Mouse (Mus musculus) heart, embryonic 14.5 days (tissue): ENCODE results near the gene Atp8a1. TPM values are rescaled to one million over a fixed set of nuclear protein-coding genes. Genes with fewer than 3 reads are reported as not detected.

ENCODE experiments used
- ATAC-seq: fragments of 200-750 bp; cut with Nextera tagmentation; 2 replicates; pipeline ENCODE4 v1.8.0; 2017; ENCODE audit warnings: low read depth, moderate TSS enrichment; ENCODE audit not compliant: insufficient number of reproducible peaks, insufficient read depth, low FRiP score
- H3K27ac ChIP-seq, 2 experiments: fragments of 200-500 bp in 1 of 2; fragments of 300-500 bp in 1 of 2; sonication (generic) in 1 of 2; replicated peaks in 1 of 2; 2 replicates each; pipeline ENCODE4 v1.5.1; 2012 to 2014; ENCODE audit warnings: low read depth in 2 of 2, low read length in 2 of 2, control low read depth in 1 of 2, mild to moderate bottlenecking in 1 of 2, mixed read lengths in 1 of 2; ENCODE audit not compliant: control insufficient read depth in 1 of 2, insufficient read depth in 1 of 2
- H3K27me3 ChIP-seq: fragments of 300-500 bp; sonication (generic); 2 replicates; pipeline ENCODE4 v1.6.1; 2014; ENCODE audit warnings: mild to moderate bottlenecking, low read length, control low read depth; ENCODE audit not compliant: control insufficient read depth, insufficient read depth
- H3K36me3 ChIP-seq: fragments of 300-500 bp; sonication (generic); 2 replicates; pipeline ENCODE4 v1.6.1; 2014; ENCODE audit warnings: mild to moderate bottlenecking, control low read depth, low read length, mixed read lengths; ENCODE audit not compliant: control insufficient read depth, insufficient read depth
- H3K4me1 ChIP-seq, 2 experiments: fragments of 200-500 bp in 1 of 2; fragments of 300-500 bp in 1 of 2; sonication (generic) in 1 of 2; 2 replicates each; pipeline ENCODE4 v1.6.1; 2012 to 2014; ENCODE audit warnings: low read length in 2 of 2, control low read depth in 1 of 2, mixed read lengths in 1 of 2; ENCODE audit not compliant: control insufficient read depth in 2 of 2, insufficient read depth in 2 of 2
- H3K4me2 ChIP-seq: fragments of 300-500 bp; sonication (generic); 2 replicates; pipeline ENCODE4 v1.6.1; 2014; ENCODE audit warnings: mild to moderate bottlenecking, low read length
- H3K4me3 ChIP-seq, 2 experiments: fragments of 200-500 bp in 1 of 2; fragments of 300-500 bp in 1 of 2; sonication (generic) in 1 of 2; 2 replicates each; pipeline ENCODE4 v1.5.1; 2012 to 2014; ENCODE audit warnings: low read length in 2 of 2, mild to moderate bottlenecking in 2 of 2, control low read depth in 1 of 2, low read depth in 1 of 2, moderate library complexity in 1 of 2; ENCODE audit not compliant: control insufficient read depth in 1 of 2, insufficient read depth in 1 of 2
- H3K9ac ChIP-seq: fragments of 300-500 bp; sonication (generic); 2 replicates; pipeline ENCODE4 v1.6.1; 2014; ENCODE audit warnings: mild to moderate bottlenecking, low read length
- H3K9me3 ChIP-seq: fragments of 300-500 bp; sonication (generic); 2 replicates; pipeline ENCODE4 v1.6.1; 2016; ENCODE audit warnings: low read length, control low read depth; ENCODE audit not compliant: control insufficient read depth
- WGBS: fragments of 180-500 bp; shearing (Covaris S2); extraction: QIAGEN DNeasy Blood & Tissue Kit; methylation state at CpG from one replicate; pipeline ENCODE4 v1.1.7; 2014; 5-methylcytosine and 5-hydroxymethylcytosine counted together
- polyA plus RNA-seq: library from polyadenylated mRNA; unstranded; fragments of >200 nt; fragmentation: Nextera tagmentation; extraction: Ambion mirVana; gene quantifications from 2 replicates; pipeline ENCODE4 v1.2.1, GENCODE M21; 2014

Atp8a1 gene
- polyA plus RNA-seq, 1 experiment from 2014 or later = 8.9 TPM

GRCm38 (mm10) chr5:67863950-67864391 is 16.7 kb upstream of the Atp8a1 start:
- ATAC-seq = no peak
- no peak overlapping the region for H3K27ac ChIP-seq
- H3K4me3 ChIP-seq = no peak overlapping the region
- no peak overlapping the region for H3K4me2 ChIP-seq
- H3K27me3 ChIP-seq = no peaks in the 10 kb centered on the region
- 64% methylated on average over 10 of the region's 10 CpGs for WGBS
- no peak overlapping the region for H3K9ac ChIP-seq
- H3K4me1 ChIP-seq = no peaks in the 10 kb centered on the region
- H3K36me3 ChIP-seq = no peaks in the 10 kb centered on the region
- no peaks in the 10 kb centered on the region for H3K9me3 ChIP-seq

GRCm38 (mm10) chr5:67854963-67855606 is 7.9 kb upstream of the Atp8a1 start:
- WGBS = 72% methylated on average over 6 of the region's 6 CpGs
- H3K27me3 ChIP-seq = no peaks in the 10 kb centered on the region
- H3K9ac ChIP-seq = no peak overlapping the region
- H3K9me3 ChIP-seq = no peaks in the 10 kb centered on the region
- no peak overlapping the region for H3K27ac ChIP-seq
- no peaks in the 10 kb centered on the region for H3K4me1 ChIP-seq
- H3K4me2 ChIP-seq = no peak overlapping the region
- ATAC-seq = no peak
- no peak overlapping the region for H3K4me3 ChIP-seq
- H3K36me3 ChIP-seq = no peaks in the 10 kb centered on the region

- H3K27ac ChIP-seq = no peak overlapping the region
These were observed 5.6 kb upstream of the Atp8a1 start for GRCm38 (mm10) chr5:67852860-67853259.

GRCm38 (mm10) chr5:67849411-67849810 is 2.2 kb upstream of the Atp8a1 start:
- H3K4me3 ChIP-seq = no peak overlapping the region
- H3K4me1 ChIP-seq = peaks cover 5 to 16% of the 10 kb centered on the region in 2 experiments; a peak in 3 of 4 replicates
- no peaks in the 10 kb centered on the region for H3K27me3 ChIP-seq
- 61% methylated on average over 4 of the region's 4 CpGs for WGBS
- H3K9ac ChIP-seq = no peak overlapping the region
- no peak overlapping the region for H3K27ac ChIP-seq
- H3K36me3 ChIP-seq = no peaks in the 10 kb centered on the region
- no peak for ATAC-seq
- H3K9me3 ChIP-seq = no peaks in the 10 kb centered on the region
- H3K4me2 ChIP-seq = no peak overlapping the region

More at GRCm38 (mm10) chr5:67852860-67853259, 5.6 kb upstream of the Atp8a1 start:
- Histone ChIP-seq H3K9ac (no peak overlapping the region), H3K4me2 (no peak overlapping the region), H3K36me3 (no peaks in the 10 kb centered on the region), H3K4me1 (no peaks in the 10 kb centered on the region), H3K9me3 (no peaks in the 10 kb centered on the region), H3K4me3 (no peak overlapping the region), H3K27me3 (no peaks in the 10 kb centered on the region)
- ATAC-seq = no peak
- WGBS = 71% methylated on average over 2 of the region's 2 CpGs

GRCm38 (mm10) chr5:67848511-67849014 is 1.3 kb upstream of the Atp8a1 start:
- Histone ChIP-seq H3K9ac (0 out of 2 replicates have a peak overlapping the region, but pooled peaks have one; percentile 77), H3K27ac (no peak overlapping the region), H3K4me1 (peaks cover 5 to 16% of the 10 kb centered on the region in 2 experiments; a peak in 3 of 4 replicates), H3K9me3 (no peaks in the 10 kb centered on the region), H3K4me2 (peak overlapping the region; percentile 92), H3K36me3 (no peaks in the 10 kb centered on the region), H3K27me3 (no peaks in the 10 kb centered on the region), H3K4me3 (no peak overlapping the region)
- ATAC-seq = no peak
- WGBS = 52% methylated on average over 12 of the region's 12 CpGs

GRCm38 (mm10) chr5:67846361-67847224 is 641 bp downstream of the Atp8a1 start:
- peak overlapping the region; percentile 83 to 99 for H3K4me3 ChIP-seq
- no peaks in the 10 kb centered on the region for H3K36me3 ChIP-seq
- no peaks in the 10 kb centered on the region for H3K9me3 ChIP-seq
- peak; percentile 36 for ATAC-seq
- peak overlapping the region; percentile 92 for H3K4me2 ChIP-seq
- H3K27me3 ChIP-seq = no peaks in the 10 kb centered on the region
- H3K4me1 ChIP-seq = peaks cover 5 to 16% of the 10 kb centered on the region in 2 experiments; a peak in 3 of 4 replicates
- WGBS = under 1% methylated on average over 34 of the region's 39 CpGs
- peak overlapping the region; percentile 21 to 54; a peak in 3 of 4 replicates for H3K27ac ChIP-seq
- H3K9ac ChIP-seq = peak overlapping the region; percentile 77

GRCm38 (mm10) chr5:67845190-67845691 is 2.0 kb downstream of the Atp8a1 start:
- no peak overlapping the region for H3K27ac ChIP-seq
- peaks cover 5 to 16% of the 10 kb centered on the region in 2 experiments; a peak in 3 of 4 replicates for H3K4me1 ChIP-seq

More at GRCm38 (mm10) chr5:67845190-67845691, 2.0 kb downstream of the Atp8a1 start:
- Histone ChIP-seq H3K27me3 (no peaks in the 10 kb centered on the region), H3K4me3 (0 out of 4 replicates have a peak overlapping the region, but pooled peaks have one; percentile 13 to 83), H3K36me3 (no peaks in the 10 kb centered on the region), H3K9ac (no peak overlapping the region), H3K9me3 (no peaks in the 10 kb centered on the region), H3K4me2 (peak overlapping the region; percentile 92)
- ATAC-seq = no peak
- WGBS = 18% methylated on average over 8 of the region's 8 CpGs
